Mouse (Mus musculus): Measurements from ENCODE around the gene Olfr775.

The Olfr775 gene

GRCm38 (mm10) chr10:129248112-129248511 lies at the start of gene Olfr775:
Gene Olfr775, plus strand, starts transcription at chr10:129248412.
- DNase-seq, result no peak

DNA sequence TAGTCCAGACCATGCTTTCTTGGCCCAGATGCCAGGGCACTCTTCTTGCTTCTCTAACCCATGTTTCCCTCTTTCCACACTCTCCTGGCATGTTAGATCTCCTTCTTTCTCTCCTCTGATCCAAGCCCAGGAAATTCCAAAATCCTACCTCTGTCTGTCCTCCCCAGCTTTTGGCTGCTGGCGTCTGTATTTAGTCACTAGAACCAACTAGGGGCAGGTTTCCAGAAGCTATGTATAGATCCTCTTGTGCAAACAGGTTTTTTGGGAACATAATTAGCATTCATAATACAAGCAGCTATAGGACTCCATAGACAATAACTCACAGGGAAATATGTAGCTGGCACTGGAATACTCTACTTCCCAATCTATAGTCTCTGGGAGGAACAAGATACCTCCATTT lies 17.5 kb upstream of the Olfr775 start:
- DNase-seq, result no peak

- no peak for DNase-seq
Observed at GRCm38 (mm10) chr10:129235904-129236303, 12.3 kb upstream of the Olfr775 start, which contains the start of gene Olfr774. Gene Olfr774, plus strand, starts transcription at chr10:129236204.

- DNase-seq, result no peak
Observed at GRCm38 (mm10) chr10:129258827-129259226, 10.6 kb downstream of the Olfr775 start, which contains the start of gene Olfr776. Gene Olfr776, plus strand, starts transcription at chr10:129259127.

DNA sequence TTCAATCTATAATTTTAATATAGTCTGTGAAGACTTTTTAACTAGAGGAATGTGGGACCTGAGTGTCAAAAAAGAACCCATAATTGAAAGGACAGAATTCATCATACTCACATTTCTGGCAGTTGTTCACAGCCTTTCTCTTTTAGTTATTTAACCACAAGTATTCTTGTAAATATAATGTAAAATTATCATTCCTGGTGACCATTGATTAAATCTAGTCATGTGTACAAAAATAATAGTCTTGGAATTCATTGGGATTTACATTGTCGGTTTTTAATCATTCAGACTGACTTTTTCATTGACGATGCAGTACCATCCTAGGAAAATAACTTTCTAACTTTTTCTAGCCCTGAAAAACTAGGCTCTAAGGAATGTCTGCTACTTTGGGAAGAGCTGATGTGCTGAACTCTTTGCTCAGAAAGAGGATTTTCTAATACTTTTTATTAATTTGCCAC lies 22.9 kb downstream of the Olfr775 start, which contains the start of gene Olfr777:
TSS of gene Olfr777 (minus strand) at position 405 of the 455 bp plus-strand sequence.
- no peak for DNase-seq
